Mouse (Mus musculus) c-Kit-negative CD71-positive TER-119-positive erythroid progenitor cells, embryonic 14.5 days (primary cell): ENCODE results near the gene Gadd45a.
"Not testable (repeated sequence)": the region's sequence is repeated elsewhere in the genome, so short reads cannot be mapped to it uniquely, and the experiment has no call there.

ENCODE experiments used
- DNase-seq: peaks from one replicate; pipeline ENCODE4 v3.0.0-alpha.2; 2013; ENCODE audit warnings: low read depth, low spot score

The Gadd45a gene

DNA sequence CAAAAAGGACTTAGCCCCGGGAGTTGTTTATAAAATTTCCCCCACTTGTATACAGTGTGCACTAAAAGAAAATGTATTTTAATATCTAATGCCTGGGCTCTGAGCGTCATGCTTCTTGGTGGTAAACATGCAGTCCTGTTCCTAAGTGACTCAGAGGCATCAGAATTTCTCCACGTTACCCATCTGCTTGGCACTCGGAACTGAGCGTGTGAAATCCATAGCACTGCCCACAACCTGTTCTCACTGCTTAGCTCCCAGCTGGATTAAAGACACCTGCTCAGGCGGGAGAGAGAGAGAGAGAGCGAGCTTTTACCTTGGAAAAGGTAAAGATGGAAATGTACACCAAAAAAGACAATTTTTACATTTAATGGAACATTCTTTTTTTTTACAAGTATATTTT, 18.3 kb downstream of the Gadd45a start:
- DNase-seq = not testable (repeated sequence)

DNA sequence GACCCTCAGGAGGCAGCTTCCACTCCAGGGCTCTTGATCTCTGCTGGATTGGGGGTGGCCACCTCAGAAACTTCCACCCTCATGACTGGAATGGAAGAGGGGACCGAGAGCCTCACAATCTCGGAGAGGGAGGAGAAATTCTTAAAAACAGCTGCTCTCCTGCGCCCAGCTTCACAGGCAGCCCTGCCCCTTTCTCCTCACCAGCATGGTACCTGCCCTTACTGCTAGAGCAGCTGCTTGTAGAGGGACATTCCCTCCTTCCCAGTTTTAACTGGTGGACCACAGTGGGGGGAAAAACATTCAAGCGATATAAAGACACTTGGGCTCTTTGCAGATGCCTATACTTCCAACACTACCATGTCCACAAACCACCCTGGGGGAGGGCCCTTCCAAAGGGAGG, 18.9 kb downstream of the Gadd45a start:
- no peak for DNase-seq

DNA sequence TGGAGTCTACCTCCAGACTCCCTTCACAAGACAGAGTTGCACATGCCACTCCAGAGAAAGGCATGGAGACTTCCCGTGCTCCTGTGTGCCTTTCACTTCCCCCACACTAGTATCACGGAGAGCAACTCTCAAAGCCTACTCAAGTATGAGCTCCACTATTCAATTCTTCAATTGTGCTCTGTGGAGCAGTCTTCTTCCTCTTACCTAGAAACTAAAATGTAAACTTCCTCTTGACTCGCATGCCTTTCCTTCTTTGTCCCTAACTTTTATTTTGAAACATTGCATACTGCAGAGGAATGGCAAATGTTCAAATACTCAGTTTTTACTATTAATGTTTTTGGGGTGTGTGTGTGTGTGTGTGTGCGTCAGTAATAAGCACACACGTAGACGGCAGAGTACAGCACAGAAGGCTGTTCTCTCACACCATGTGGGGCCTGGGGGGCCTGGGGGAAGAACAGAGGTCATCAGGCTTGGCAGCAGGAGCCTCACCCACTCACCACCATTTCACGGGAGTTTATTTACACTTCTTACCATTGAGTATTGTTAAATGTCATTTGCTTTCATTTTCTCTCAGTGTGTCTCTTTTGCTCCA, 20.6 kb downstream of the Gadd45a start:
- no peak for DNase-seq

DNA sequence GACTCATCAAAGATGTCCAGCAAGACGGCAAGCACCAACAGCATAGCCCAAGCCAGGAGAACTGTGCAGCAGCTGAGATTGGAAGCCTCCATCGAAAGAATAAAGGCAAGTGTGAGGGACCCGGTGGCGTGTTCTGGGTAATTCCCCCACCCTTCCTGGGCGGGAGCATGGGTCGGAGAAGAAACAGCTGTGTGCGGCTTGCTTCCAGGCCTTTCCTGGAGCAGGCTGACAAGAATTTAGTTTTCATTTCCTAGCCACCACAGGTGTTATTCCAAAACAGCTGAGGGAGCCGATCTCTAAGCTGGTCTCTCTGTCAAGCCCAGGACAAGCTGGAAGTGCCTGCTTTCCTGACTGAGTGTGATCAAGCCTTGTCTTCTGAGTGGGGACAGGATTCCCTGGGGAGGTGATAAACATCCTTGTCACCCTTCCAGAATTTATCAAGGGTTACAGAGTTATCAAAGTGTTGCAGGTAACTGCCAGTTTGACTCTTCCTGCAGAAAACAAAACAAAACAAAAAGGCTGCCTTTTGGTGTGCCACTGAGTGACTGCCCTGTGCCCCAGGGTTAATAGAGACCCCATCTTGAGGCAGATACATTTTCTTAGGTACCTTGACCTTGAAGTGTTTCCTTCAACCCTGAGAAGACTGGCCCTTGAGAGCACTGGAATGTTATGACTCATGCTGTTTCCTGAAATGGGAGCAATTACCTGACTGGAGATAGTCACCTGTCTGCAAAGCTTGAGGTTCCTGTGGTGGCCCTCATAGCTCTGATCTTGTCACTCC, 21.3 kb downstream of the Gadd45a start:
- no peak for DNase-seq

DNA sequence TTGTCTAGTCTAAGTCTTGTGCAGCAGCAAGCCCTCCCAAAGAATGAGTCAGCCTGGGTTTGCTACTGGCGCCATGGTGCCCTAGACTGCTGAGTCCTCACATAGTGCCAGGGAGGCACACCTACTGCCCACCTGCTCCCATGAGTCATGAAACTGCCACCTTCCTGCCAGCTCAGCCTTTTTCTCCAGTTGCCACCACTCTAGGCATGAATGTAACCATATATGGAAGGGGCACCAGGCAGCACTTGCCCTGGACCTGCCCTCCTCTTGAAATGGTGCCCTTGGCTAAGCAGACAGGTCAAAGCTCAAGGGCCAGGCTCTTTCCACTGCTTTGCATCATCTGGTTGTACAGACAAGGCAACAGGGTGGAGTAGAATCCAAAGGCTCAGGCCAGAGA, 22.6 kb downstream of the Gadd45a start:
- no peak for DNase-seq

DNA sequence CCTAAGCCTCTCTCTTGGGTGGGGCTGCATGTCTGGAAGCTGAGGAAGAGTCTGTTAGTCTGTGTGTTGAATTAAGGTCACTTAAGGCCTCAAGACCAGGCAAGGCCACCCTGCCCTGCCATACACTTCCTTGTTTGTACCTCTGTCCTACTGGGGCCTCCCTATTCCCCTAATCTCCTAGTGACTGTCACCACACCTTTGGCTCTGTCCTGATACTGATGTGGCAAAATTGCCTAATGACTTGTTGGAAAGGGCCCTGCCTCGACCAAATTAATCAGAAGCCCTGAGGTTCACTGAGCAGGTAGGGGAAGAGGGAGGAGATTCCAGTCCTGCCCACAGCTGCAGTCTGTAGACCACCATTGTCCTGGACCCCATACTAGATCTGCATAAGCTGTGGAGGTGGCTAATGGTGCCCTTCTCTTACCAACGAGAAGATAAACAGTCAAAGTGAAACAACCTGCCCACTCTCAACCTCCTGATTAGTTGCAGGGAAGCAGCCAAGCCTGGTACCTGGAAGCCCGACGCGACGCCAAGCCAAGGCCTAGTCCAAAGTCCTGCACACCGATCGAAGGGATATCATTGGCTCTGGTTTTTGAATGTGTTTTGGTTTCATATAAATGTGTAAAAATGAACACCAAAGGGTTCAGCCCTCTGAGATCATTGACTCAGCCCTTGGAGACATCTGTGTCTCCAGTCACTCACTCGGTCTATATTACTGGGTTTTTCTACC, 23.1 kb downstream of the Gadd45a start:
- DNase-seq = no peak

DNA sequence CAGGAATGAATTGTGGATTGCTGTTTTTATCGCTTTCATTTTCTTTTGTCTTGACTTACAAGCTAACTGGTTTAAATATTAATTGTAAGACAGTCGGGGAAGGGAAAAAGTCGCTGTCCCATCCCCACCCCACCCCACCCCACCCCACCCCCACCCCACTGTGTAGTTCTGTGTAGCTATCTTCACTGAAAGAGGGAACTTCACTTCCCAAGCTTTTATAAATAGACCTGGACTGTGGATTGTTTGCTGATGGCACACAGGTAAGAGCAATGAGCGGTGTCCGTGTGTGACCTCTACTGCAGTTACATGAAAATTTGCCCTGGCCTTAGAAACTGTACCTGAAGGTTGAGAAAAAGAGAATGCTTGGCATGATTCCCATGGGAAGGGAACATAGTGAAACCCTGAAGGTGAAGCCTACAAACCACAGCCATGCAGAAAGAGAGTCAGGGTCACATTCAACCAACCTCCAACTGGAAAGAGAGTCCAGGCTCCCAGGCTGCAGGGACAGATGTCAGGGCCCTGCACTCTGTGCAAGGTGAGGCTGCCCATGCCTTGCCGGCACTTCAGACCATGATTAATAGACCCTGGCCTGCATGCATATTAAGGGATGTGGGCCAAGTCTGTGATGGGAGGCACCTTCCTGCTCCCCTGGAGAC, 23.8 kb downstream of the Gadd45a start:
- no peak for DNase-seq

DNA sequence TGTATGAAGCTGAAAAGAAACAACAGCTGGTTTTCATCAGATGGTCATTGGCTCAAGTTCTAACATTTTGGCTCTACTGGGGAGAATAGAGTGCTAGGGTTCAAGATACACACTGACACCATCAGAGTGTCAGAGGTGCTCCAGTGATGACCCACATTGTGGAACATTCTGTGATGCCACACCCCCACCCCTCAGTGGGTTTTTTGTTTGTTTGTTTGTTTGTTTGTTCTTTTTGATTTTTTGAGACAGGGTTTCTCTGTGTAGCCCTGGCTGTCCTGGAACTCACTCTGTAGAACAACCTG, 26.1 kb downstream of the Gadd45a start:
- no peak for DNase-seq

DNA sequence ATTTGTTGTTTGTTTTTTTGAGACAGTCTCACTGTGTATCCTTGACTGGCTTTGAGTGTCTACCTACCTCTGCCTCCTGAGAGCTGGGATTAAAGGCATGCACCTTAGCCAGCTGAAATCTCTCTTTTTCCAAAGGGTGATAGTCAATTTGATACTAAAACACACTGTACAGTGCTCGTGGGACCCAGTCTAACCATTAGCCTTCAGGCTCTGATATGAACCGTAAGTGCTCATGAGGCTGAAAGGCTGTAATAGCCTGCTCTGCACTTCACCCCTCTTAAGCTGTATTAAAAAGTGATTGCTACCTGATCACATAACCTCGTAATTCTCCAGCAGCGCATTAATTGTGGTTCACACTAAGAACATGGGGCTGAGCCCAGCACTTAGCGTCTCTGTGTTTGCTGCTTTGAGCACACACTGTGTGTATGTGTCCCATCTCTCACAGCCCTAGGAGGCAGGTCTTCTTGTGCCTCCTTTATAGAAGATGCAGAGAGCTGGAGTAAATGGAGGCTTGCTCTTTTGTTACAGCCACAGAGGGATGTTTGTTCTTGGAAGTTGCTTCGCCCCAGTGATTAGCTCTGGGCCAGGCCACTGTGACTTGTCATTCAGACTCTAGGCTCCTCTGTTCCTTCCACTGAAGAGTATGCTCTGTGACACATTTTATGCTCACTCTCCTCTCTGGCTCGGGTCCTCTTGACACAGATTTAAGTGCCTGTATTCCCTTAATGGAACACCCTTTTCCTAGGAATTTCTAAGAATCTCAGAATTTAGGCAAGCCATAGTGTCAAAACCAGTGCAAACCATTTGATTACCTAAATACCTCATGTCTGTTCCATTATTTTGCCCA, 26.7 kb downstream of the Gadd45a start:
- DNase-seq = no peak

DNA sequence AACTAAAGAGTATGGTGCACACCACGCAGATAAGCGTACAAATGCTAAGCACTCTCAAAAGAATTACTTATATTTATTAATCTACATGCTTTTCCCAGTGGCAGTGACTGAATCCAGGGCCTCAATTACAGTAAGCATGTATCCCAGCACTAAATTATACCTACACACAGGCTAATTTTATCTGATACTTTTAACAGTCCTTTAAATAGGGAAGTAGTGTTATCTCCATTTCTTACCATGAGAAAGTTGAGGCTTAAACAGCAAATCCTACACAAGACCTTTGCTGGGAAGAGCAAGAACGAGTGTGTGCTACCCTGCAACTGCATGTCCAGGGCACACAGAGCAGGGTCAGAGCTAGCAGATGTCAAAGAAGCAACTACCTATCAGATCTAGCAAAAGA, 27.4 kb downstream of the Gadd45a start:
- no peak for DNase-seq

DNA sequence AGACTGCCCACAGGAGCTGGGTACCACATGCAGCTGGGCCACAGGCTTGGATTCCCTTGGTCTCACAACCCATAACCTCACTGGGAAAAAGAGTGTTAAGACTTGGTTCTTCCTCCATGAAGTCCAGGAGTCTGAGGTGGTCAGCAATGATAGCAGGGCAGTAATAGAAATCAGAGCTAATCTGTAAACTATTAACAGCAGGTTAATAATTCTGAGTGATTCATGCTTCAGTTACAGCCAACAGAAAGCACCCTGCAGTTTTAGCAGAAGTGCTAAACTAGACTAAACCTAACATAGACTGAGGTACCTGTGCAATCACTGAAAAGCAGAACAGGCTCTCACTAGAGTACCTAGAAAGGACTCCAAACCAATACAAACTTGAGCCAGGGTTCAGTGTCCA, 37.5 kb downstream of the Gadd45a start:
- DNase-seq = no peak

DNA sequence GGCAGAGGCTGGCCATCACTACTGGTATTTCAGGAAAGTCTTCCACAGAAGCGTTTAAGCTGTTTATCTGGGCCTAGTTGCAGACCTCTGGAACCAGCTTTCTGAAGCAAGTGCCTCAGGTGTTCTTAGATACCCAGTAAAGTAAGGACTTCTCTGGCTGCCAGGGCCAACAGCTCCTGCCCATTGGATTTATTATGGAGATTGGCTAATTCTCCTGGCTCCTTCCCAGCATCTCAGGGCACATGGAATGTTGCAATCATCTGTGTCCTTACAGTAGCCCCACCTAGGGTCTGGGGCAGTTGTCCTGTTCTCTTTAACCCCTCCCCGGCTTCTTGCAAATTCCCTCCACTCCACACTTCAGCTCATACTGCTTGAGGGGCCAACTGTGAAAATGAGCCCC, 38.6 kb downstream of the Gadd45a start:
- no peak for DNase-seq

DNA sequence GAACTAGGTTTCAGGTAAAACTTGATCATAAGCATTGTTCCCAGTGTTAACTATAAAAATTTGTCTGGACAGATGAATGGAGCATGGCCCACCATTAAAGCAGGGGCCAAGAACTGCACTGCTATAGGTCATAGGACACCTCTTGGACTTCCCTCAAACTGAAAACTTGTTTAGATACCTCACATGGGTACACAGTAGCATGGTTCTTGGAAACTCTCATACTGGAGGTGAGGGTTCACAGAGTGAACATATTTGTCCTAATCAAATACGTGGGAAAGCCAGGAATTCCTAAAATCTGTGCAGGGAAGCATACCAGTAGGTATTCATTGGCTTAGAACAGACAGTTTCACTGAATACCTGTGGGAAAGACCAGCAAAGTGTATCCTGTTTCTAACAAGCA, 41.0 kb downstream of the Gadd45a start:
- no peak for DNase-seq

DNA sequence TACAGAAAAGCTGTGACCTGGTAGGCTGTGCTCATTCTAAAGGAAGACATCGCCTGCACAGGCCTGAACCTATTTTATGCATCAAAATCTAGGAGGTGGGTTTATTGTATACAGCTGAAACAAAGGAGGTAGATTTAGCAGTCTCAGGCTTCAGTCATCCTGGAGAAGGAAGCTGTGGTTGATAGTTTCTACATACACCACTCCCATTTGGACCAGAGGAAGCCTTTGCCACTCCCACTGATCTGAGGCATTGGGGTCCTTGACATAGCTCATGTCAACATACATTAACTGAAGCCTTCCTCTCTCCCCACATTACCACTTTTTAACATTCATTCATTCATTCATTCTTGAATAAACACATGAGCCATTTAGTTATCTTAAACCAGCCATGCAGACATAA, 41.4 kb downstream of the Gadd45a start:
- DNase-seq = no peak

DNA sequence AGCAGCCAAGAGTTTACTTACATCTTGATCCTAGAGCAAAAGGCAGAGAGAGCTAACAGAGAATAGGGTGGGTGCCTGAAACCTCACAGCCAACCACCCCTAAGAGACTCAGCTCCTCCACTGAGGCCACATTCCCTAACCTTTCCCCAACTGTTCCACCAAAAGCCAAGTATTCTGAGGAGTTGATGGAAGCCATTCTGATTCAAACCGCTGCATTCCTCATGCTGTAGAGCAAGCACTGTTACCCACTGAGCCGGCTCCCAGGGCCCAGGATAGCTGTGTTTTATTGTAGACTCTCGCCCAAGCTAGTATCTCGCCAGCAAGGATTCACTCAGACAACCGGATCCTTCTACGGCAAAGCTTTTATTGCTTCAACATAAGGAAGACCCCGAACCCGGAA, 42.3 kb downstream of the Gadd45a start:
- DNase-seq = no peak

DNA sequence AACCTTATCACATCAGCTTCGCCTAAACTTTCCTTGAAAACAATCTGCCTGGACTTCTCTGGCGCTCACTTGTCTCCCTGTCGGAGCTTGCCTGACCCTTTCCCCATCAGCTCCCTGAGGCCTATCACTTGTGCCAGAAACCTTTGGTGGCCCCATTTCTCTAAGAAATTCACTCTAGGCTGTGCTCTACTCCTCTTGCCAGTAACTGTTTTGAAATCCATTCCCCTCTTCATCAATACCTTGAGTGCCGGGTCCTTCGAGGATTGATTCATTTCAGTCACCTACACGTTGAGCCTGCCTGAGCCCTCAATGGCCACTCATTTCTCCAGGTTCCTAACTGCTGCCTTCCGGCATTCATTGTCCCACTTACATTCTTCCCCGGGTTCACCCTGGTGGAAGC, 44.5 kb downstream of the Gadd45a start:
- no peak for DNase-seq

DNA sequence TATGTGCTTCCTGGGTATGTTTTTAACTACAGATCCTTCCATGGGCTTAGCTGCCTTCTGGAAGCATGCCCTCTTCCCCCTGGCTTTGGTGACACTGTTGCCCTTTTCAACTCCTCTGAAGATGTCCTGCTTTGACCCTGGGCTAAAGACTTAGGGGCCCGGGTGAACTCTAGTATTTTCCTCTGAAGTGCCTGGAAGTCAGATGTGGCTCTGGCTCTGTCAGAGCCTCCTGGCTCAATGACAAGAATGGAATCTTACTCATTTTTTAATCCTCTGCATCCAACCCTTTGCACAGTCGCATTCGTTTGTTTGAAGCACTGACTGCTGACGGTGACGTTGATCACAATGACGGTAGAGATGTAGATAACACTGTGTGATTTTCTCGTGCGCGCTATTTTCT, 45.0 kb downstream of the Gadd45a start:
- DNase-seq = no peak

DNA sequence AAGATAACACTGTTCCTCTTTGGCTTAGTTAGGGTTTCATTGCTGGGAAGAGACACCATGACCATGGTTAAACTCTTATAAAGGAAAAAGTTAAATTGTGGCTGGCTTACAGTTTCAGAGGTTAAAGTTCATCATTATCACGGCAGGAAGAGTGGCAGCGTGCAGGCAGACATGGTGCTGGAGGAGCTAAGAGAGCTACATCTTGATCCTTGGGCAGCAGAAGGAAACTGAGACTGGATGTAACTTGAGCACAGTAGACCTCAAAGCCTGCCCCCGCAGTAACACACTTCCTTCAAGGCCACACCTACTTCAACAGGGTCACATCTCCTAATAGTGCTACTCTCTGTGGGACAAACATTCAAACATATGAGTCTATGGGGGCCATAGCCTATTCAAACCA, 47.7 kb downstream of the Gadd45a start:
- DNase-seq = no peak

DNA sequence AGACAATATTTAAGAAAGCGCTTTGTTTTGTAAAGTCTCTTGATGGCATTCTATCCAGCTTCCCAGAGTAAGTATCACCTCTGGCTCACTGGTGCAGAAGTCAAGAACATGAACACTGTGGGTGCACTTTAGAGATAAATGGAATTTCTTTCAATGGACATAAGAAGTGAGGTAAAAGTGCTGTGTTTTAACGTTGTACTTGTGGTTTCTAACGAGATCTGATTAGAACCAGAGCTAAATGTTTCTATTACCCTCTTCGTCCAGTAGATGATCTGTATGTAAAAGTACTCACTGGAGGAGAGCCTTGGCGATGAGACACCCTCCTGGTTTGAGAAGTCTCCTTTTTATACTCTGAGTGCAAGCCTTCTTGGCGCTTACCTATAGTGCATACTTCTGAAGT, 48.2 kb downstream of the Gadd45a start:
- no peak for DNase-seq

DNA sequence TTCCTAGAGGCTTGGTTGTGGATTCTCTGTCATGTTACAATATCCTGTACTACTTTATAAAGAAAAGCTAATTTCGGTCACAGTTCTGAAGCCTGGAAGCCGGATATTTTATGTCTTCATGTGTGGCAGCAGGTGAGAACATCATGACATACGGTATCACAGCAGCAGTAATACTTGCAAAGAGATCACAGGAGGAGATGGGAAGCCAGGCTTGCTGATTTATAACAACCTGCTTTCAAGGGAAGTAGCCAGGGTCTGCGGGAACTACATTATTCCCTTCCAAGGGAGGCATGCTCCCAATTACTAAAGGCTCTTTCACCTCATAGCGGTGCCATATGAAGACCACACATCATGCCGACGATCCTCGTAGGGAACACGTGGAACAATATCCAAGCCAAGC, 48.9 kb downstream of the Gadd45a start:
- DNase-seq = no peak

DNA sequence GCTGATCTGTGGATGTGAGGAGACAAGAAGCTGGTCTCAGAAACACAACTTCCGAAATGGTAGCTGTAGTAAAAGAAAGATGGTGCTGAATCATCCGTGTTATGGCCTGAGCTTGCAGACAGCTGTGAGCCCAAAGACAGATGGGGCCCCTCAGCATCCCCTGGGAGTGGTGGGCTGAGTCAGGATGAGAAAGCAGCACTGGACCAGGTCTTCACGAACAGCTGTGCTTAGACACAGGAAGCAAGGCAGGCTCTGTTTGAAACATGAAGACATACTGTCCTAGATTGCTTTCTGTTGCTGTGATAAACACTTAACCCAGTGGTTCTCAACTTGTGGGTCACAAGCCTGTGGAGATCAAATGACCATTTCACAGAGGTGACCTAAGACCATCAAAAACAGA, 49.6 kb downstream of the Gadd45a start:
- peak; percentile 49 for DNase-seq

DNA sequence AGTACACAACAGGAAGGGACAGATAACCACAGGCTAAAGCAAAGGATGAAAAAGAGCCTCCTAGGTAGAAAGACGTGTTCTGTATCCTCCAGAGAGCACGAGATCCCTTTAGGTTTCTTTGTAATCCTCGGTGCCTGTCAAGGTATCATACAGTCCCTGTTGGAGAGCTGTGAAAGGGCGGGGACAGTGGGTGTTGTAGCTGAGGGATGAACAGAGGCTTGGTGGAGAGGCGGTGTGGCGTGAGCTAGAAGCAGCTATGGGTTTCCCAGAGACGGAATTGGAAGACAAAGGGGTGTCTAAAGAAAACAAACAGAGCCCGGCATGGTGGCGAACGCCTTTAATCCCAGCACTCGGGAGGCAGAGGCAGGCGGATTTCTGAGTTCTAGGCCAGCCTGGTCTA, 51.2 kb downstream of the Gadd45a start:
- no peak for DNase-seq
